Mouse (Mus musculus) CH12.LX (cell line): Measurements from ENCODE around the gene S100a2.

ENCODE experiments used
- CHD1 ChIP-seq: IDR thresholded peaks from 2 replicates; pipeline ENCODE4 v1.6.1; 2012; ENCODE audit warnings: low read depth, low read length, improper control_type of control experiment, inconsistent platforms
- CTCF ChIP-seq, 2 experiments: IDR thresholded peaks in 1 of 2; conservative IDR thresholded peaks in 1 of 2; 2 replicates each; pipeline ENCODE4 v1.5.1; 2011 to 2012; ENCODE audit warnings: low read depth in 2 of 2, low read length in 2 of 2, improper control_type of control experiment in 1 of 2, inconsistent platforms in 1 of 2, mild to moderate bottlenecking in 1 of 2, moderate library complexity in 1 of 2
- EP300 ChIP-seq: IDR thresholded peaks from 2 replicates; pipeline ENCODE4 v1.6.1; 2011; ENCODE audit warnings: low read length, improper control_type of control experiment
- JUND ChIP-seq: conservative IDR thresholded peaks from 2 replicates; pipeline ENCODE4 v1.6.1; 2011; ENCODE audit warnings: low read depth, low read length, improper control_type of control experiment
- MAFK ChIP-seq: IDR thresholded peaks from 2 replicates; pipeline ENCODE4 v1.6.1; 2011; ENCODE audit warnings: low read length, improper control_type of control experiment; ENCODE audit not compliant: insufficient replicate concordance
- MXI1 ChIP-seq: IDR thresholded peaks from 2 replicates; pipeline ENCODE4 v1.6.1; 2011; ENCODE audit warnings: mild to moderate bottlenecking, low read depth, low read length, improper control_type of control experiment
- MYC ChIP-seq: IDR thresholded peaks from 2 replicates; pipeline ENCODE4 v1.6.1; 2011; ENCODE audit warnings: low read depth, mild to moderate bottlenecking, improper control_type of control experiment, low read length
- NRF1 ChIP-seq: IDR thresholded peaks from 2 replicates; pipeline ENCODE4 v1.6.1; 2014; ENCODE audit warnings: low read depth, mild to moderate bottlenecking, inconsistent platforms, low read length, improper control_type of control experiment, moderate library complexity
- POLR2A ChIP-seq: IDR thresholded peaks from 2 replicates; pipeline ENCODE4 v1.6.1; 2011; ENCODE audit warnings: low read depth, mild to moderate bottlenecking, improper control_type of control experiment, low read length
- RCOR1 ChIP-seq: conservative IDR thresholded peaks from 2 replicates; pipeline ENCODE4 v1.6.1; 2012; ENCODE audit warnings: low read depth, mild to moderate bottlenecking, inconsistent platforms, low read length, improper control_type of control experiment
- TBP ChIP-seq: conservative IDR thresholded peaks from 2 replicates; pipeline ENCODE4 v1.6.1; 2011; ENCODE audit warnings: low read depth, low read length, improper control_type of control experiment
- USF1 ChIP-seq: IDR thresholded peaks from 2 replicates; pipeline ENCODE4 v1.6.1; 2014; ENCODE audit warnings: low read depth, mild to moderate bottlenecking, inconsistent platforms, low read length, improper control_type of control experiment

GRCm38 (mm10) chr3:90623435-90624071 is 33.5 kb downstream of the S100a2 start:
- TF ChIP-seq CTCF (conservative IDR thresholded peaks at IDR 0.05 in 1 of 2, IDR thresholded peaks at IDR 0.05 in 1 of 2; ENCODE audit: low read depth in 2 of 2, low read length in 2 of 2) (no peak), MYC (no peak), RCOR1 (no peak), EP300 (no peak), NRF1 (no peak), JUND (no peak), POLR2A (no peak), MAFK (no peak), TBP (no peak), USF1 (no peak), MXI1 (no peak), CHD1 (no peak)
